Mouse (Mus musculus): ENCODE results near the gene Rnf213.

Gene Rnf213

GRCm38 (mm10) chr11:119514967-119515636, 122.2 kb downstream of the Rnf213 start:
- no peak for DNase-seq (ENCODE audit: low read depth in 2 of 2, low spot score in 2 of 2)

GRCm38 (mm10) chr11:119515823-119516676, 123.2 kb downstream of the Rnf213 start:
- no peak for DNase-seq (ENCODE audit: low read depth in 2 of 2, low spot score in 2 of 2)

GRCm38 (mm10) chr11:119516677-119517361, 123.9 kb downstream of the Rnf213 start:
- DNase-seq (ENCODE audit: low read depth in 2 of 2, low spot score in 2 of 2): no peak

GRCm38 (mm10) chr11:119519387-119519786, 126.5 kb downstream of the Rnf213 start:
- no peak for DNase-seq (ENCODE audit: low read depth in 2 of 2, low spot score in 2 of 2)

GRCm38 (mm10) chr11:119520005-119520712, 127.3 kb downstream of the Rnf213 start:
- no peak for DNase-seq (ENCODE audit: low read depth in 2 of 2, low spot score in 2 of 2)

- no peak for DNase-seq (ENCODE audit: low read depth in 2 of 2, low spot score in 2 of 2)
These were observed 127.8 kb downstream of the Rnf213 start for GRCm38 (mm10) chr11:119520713-119521063.

GRCm38 (mm10) chr11:119521920-119522710, 129.2 kb downstream of the Rnf213 start:
- no peak for DNase-seq (ENCODE audit: low read depth in 2 of 2, low spot score in 2 of 2)

GRCm38 (mm10) chr11:119522779-119523178, 129.9 kb downstream of the Rnf213 start:
- no peak for DNase-seq (ENCODE audit: low read depth in 2 of 2, low spot score in 2 of 2)

- no peak for DNase-seq (ENCODE audit: low read depth in 2 of 2, low spot score in 2 of 2)
These were observed 130.5 kb downstream of the Rnf213 start for GRCm38 (mm10) chr11:119523392-119523791.

GRCm38 (mm10) chr11:119524545-119524949, 131.6 kb downstream of the Rnf213 start:
- DNase-seq (ENCODE audit: low read depth in 2 of 2, low spot score in 2 of 2): peak; percentile 50 to 59

GRCm38 (mm10) chr11:119526068-119526966, 133.4 kb downstream of the Rnf213 start:
- no peak for DNase-seq (ENCODE audit: low read depth in 2 of 2, low spot score in 2 of 2)

GRCm38 (mm10) chr11:119528930-119529329, 136.0 kb downstream of the Rnf213 start:
- no peak for DNase-seq (ENCODE audit: low read depth in 2 of 2, low spot score in 2 of 2)

GRCm38 (mm10) chr11:119532460-119532859, 139.6 kb downstream of the Rnf213 start:
- no peak for DNase-seq (ENCODE audit: low read depth in 2 of 2, low spot score in 2 of 2)

- no peak for DNase-seq (ENCODE audit: low read depth in 2 of 2, low spot score in 2 of 2)
These were observed 140.8 kb downstream of the Rnf213 start for GRCm38 (mm10) chr11:119533745-119534144.

Data from CD8-positive naive resting alpha-beta T cell, adult 2 months (primary cell).